Mouse (Mus musculus) urinary bladder, postnatal 25 days (tissue): ENCODE data around the gene Rrn3.
A peak's percentile ranks its signal among the peaks of the same experiment; 100 is the strongest.
"Not testable (repeated sequence)": the region's sequence is repeated elsewhere in the genome, so short reads cannot be mapped to it uniquely, and the experiment has no call there.

ENCODE experiments used
- DNase-seq: peaks from one replicate; pipeline ENCODE4 v3.0.0; 2022; ENCODE audit warnings: low spot score

Rrn3 gene

GRCm38 (mm10) chr16:13780353-13781036 lies at the start of gene Rrn3:
Rrn3 (plus strand) TSS chr16:13780708.
- DNase-seq: peak; percentile 81

- no peak for DNase-seq
Observed at GRCm38 (mm10) chr16:13732786-13733185, 47.7 kb upstream of the Rrn3 start.

- peak; percentile 84 for DNase-seq
Observed at GRCm38 (mm10) chr16:13733518-13734137, 46.9 kb upstream of the Rrn3 start.

- DNase-seq: no peak
Observed at GRCm38 (mm10) chr16:13735977-13736376, 44.5 kb upstream of the Rrn3 start.

- DNase-seq: not testable (repeated sequence)
Observed at GRCm38 (mm10) chr16:13739044-13739443, 41.5 kb upstream of the Rrn3 start.

GRCm38 (mm10) chr16:13740844-13741243 lies 39.7 kb upstream of the Rrn3 start:
- no peak for DNase-seq

GRCm38 (mm10) chr16:13747708-13748107 lies 32.8 kb upstream of the Rrn3 start:
- no peak for DNase-seq

GRCm38 (mm10) chr16:13748124-13748523 lies 32.4 kb upstream of the Rrn3 start:
- DNase-seq: no peak

- not testable (repeated sequence) for DNase-seq
Observed at GRCm38 (mm10) chr16:13748813-13749212, 31.7 kb upstream of the Rrn3 start.

- no peak for DNase-seq
Observed at GRCm38 (mm10) chr16:13749306-13749705, 31.2 kb upstream of the Rrn3 start.

- DNase-seq: no peak
Observed at GRCm38 (mm10) chr16:13749981-13750380, 30.5 kb upstream of the Rrn3 start.

GRCm38 (mm10) chr16:13750626-13751025 lies 29.9 kb upstream of the Rrn3 start:
- no peak for DNase-seq

- DNase-seq: no peak
Observed at GRCm38 (mm10) chr16:13753986-13754385, 26.5 kb upstream of the Rrn3 start.

- peak; percentile 96 for DNase-seq
Observed at GRCm38 (mm10) chr16:13754400-13755190, 25.9 kb upstream of the Rrn3 start.

GRCm38 (mm10) chr16:13757823-13758222 lies 22.7 kb upstream of the Rrn3 start:
- no peak for DNase-seq

GRCm38 (mm10) chr16:13762807-13763206 lies 17.7 kb upstream of the Rrn3 start:
- DNase-seq: not testable (repeated sequence)

GRCm38 (mm10) chr16:13764519-13764918 lies 16.0 kb upstream of the Rrn3 start:
- DNase-seq: no peak

- no peak for DNase-seq
Observed at GRCm38 (mm10) chr16:13766367-13766766, 14.1 kb upstream of the Rrn3 start.

- not testable (repeated sequence) for DNase-seq
Observed at GRCm38 (mm10) chr16:13771603-13772002, 8.9 kb upstream of the Rrn3 start.

GRCm38 (mm10) chr16:13772051-13772450 lies 8.5 kb upstream of the Rrn3 start:
- not testable (repeated sequence) for DNase-seq

- DNase-seq: not testable (repeated sequence)
Observed at GRCm38 (mm10) chr16:13774011-13774410, 6.5 kb upstream of the Rrn3 start.

GRCm38 (mm10) chr16:13774651-13775050 lies 5.9 kb upstream of the Rrn3 start:
- not testable (repeated sequence) for DNase-seq

- DNase-seq: no peak
Observed at GRCm38 (mm10) chr16:13781216-13781615, 708 bp downstream of the Rrn3 start.
